Mouse (Mus musculus) forebrain, embryonic 10.5 days (tissue): ENCODE results near the gene N4bp1. TPM values are rescaled to one million over a fixed set of nuclear protein-coding genes. Genes with fewer than 3 reads are reported as not detected.

Source experiments
- DNase-seq: peaks from one replicate; pipeline ENCODE4 v3.0.0-alpha.2; 2017; ENCODE audit warnings: low spot score; ENCODE audit errors: extremely low spot score
- H3K27ac ChIP-seq: fragments of 300-500 bp; sonication (generic); 2 replicates; pipeline ENCODE4 v1.5.1; 2016; ENCODE audit warnings: mild to moderate bottlenecking
- H3K27me3 ChIP-seq: fragments of 300-500 bp; sonication (generic); 2 replicates; pipeline ENCODE4 v1.6.1; 2016; ENCODE audit warnings: mild to moderate bottlenecking; ENCODE audit not compliant: poor library complexity, severe bottlenecking
- H3K36me3 ChIP-seq: fragments of 300-500 bp; sonication (generic); replicated peaks from 2 replicates; pipeline ENCODE4 v1.6.1; 2016; ENCODE audit warnings: mild to moderate bottlenecking, moderate library complexity
- H3K4me1 ChIP-seq: fragments of 300-500 bp; sonication (generic); 2 replicates; pipeline ENCODE4 v1.6.1; 2016
- H3K4me3 ChIP-seq: fragments of 300-500 bp; sonication (generic); 2 replicates; pipeline ENCODE4 v1.5.1; 2016; ENCODE audit warnings: mild to moderate bottlenecking, moderate library complexity
- H3K9me3 ChIP-seq: fragments of 300-500 bp; sonication (generic); 2 replicates; pipeline ENCODE4 v1.6.1; 2016; ENCODE audit warnings: mild to moderate bottlenecking, moderate library complexity
- WGBS: fragments of 180-500 bp; shearing (Covaris S2); methylation state at CpG from one replicate; pipeline ENCODE4 v1.1.7; 2016; 5-methylcytosine and 5-hydroxymethylcytosine counted together
- polyA plus RNA-seq: library from polyadenylated mRNA; unstranded; fragments of >200 nt; fragmentation: Nextera tagmentation; extraction: Ambion mirVana; gene quantifications from 2 replicates; pipeline ENCODE4 v1.2.1, GENCODE M21; 2016

The N4bp1 gene
- polyA plus RNA-seq, 1 experiment from 2014 or later, result 10.6 TPM

DNA sequence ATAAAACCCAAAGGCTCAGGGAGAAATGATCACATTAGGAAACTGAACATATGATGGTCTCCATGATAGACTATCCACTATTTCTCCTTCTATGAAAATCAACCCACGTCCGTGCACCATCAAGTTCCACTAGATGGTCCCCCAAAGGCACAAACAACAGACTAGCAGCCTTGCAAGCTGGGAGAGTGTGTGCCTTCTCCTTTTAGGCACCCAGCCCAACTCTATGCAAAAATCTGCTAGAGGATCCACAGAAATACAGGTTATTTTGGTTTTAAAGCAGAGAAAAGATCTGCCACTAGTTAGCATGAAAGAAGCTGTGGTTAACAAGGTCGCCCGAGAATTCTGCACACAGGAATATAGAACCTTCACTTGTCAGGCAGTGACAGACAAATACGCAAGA lies 39.2 kb downstream of the N4bp1 start:
- DNase-seq, result no peak
- no peaks in the 10 kb centered on the region for H3K27me3 ChIP-seq
- H3K36me3 ChIP-seq, result peaks cover 97% of the 10 kb centered on the region
- no peak overlapping the region for H3K27ac ChIP-seq
- H3K4me3 ChIP-seq, result no peak overlapping the region
- 95% methylated on average over 5 of the region's 5 CpGs for WGBS
- 0 out of 2 replicates have a peak, but pooled peaks cover 7% of the 10 kb centered on the region for H3K4me1 ChIP-seq
- H3K9me3 ChIP-seq, result no peaks in the 10 kb centered on the region

GRCm38 (mm10) chr8:86844856-86845255 lies 40.2 kb downstream of the N4bp1 start:
- Histone ChIP-seq H3K36me3 (peaks cover 97% of the 10 kb centered on the region), H3K27me3 (no peaks in the 10 kb centered on the region), H3K9me3 (no peaks in the 10 kb centered on the region), H3K4me3 (no peak overlapping the region), H3K4me1 (0 out of 2 replicates have a peak, but pooled peaks cover 7% of the 10 kb centered on the region), H3K27ac (no peak overlapping the region)
- DNase-seq, result no peak
- 90% methylated on average over 6 of the region's 6 CpGs for WGBS

- peaks cover 98% of the 10 kb centered on the region for H3K36me3 ChIP-seq
- H3K9me3 ChIP-seq, result no peaks in the 10 kb centered on the region
- WGBS, result 74% methylated on average over 8 of the region's 8 CpGs
- peak; percentile 29 for DNase-seq
- no peak overlapping the region for H3K4me3 ChIP-seq
- H3K4me1 ChIP-seq, result 0 out of 2 replicates have a peak, but pooled peaks cover 7% of the 10 kb centered on the region
- H3K27ac ChIP-seq, result no peak overlapping the region
- no peaks in the 10 kb centered on the region for H3K27me3 ChIP-seq
Measured at GRCm38 (mm10) chr8:86843896-86844295, 41.2 kb downstream of the N4bp1 start.

GRCm38 (mm10) chr8:86841556-86842309 lies 43.3 kb downstream of the N4bp1 start:
- DNase-seq, result no peak
- Histone ChIP-seq H3K27me3 (no peaks in the 10 kb centered on the region), H3K4me3 (no peak overlapping the region), H3K36me3 (peaks cover 84% of the 10 kb centered on the region), H3K27ac (no peak overlapping the region), H3K9me3 (no peaks in the 10 kb centered on the region), H3K4me1 (0 out of 2 replicates have a peak, but pooled peaks cover 7% of the 10 kb centered on the region)
- 86% methylated on average over 8 of the region's 8 CpGs for WGBS

DNA sequence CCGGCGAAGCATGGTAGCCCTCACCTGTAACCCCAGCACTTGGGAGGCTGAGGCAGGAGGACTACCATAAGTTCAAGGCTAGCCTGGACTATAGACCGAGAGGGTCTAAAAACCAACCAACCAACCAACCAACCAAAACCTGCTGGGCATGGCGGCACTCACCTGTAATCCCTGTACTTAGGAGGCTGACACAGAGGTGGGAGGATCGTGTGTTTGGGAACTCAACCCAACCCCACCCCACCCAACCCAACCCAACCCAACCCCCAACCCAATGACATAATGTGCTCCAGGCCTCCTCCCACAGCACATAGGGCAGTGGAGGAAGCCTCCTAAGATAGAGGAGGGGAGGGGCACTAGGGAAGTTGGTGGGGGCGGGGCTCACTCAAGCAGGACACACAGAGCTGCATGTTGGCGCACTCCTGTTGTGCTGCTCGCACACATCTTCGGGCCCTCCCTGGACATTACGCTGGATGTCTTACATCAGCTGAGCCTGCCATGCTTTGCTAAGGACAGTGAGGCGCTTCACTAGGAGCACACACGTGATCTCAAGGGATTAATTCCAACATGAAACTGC lies 44.9 kb downstream of the N4bp1 start:
- no peak overlapping the region for H3K4me3 ChIP-seq
- DNase-seq, result no peak

DNA sequence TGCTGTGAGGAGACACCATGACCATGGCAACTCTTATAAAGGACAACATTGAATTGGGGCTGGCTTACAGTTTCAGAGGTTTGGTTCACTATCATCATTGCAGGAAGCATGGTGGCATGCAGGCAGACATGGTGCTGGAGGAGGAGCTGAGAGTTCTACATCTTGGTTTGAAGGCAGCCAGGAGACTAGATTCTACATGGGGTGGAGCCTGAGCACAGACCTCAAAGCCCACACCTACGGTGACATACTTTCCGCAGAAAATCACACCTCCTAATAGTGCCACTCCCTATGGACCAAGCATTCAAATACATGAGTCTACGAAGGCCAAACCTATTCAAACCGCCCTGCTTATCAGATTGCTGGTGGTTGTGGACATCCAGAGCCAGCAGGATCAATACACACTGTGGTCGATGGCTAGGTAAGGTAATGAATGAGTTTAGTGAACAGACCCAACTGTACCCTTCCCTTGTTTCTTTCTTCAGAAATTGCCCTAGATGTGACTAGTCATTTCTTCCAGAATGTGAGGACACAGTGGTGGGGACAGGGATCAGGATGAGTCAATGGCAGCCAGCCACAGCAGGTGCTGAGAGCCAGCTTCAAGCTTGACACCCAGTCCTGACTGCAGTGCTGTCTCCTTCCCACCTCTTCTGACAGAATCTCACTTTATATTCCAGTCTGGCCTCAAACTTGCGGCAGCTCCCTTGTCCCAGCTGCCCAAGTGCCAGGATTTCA lies 46.2 kb downstream of the N4bp1 start:
- WGBS, result 96% methylated on average over 6 of the region's 6 CpGs
- Histone ChIP-seq H3K27ac (no peak overlapping the region), H3K9me3 (no peaks in the 10 kb centered on the region), H3K4me1 (0 out of 2 replicates have a peak, but pooled peaks cover 7% of the 10 kb centered on the region), H3K27me3 (no peaks in the 10 kb centered on the region), H3K36me3 (peaks cover 57% of the 10 kb centered on the region), H3K4me3 (no peak overlapping the region)
- no peak for DNase-seq

More for the DNA sequence above, 44.9 kb downstream of the N4bp1 start:
- 97% methylated on average over 12 of the region's 12 CpGs for WGBS
- peaks cover 68% of the 10 kb centered on the region for H3K36me3 ChIP-seq
- H3K9me3 ChIP-seq, result no peaks in the 10 kb centered on the region
- H3K27ac ChIP-seq, result no peak overlapping the region
- no peaks in the 10 kb centered on the region for H3K27me3 ChIP-seq
- 0 out of 2 replicates have a peak, but pooled peaks cover 7% of the 10 kb centered on the region for H3K4me1 ChIP-seq

DNA sequence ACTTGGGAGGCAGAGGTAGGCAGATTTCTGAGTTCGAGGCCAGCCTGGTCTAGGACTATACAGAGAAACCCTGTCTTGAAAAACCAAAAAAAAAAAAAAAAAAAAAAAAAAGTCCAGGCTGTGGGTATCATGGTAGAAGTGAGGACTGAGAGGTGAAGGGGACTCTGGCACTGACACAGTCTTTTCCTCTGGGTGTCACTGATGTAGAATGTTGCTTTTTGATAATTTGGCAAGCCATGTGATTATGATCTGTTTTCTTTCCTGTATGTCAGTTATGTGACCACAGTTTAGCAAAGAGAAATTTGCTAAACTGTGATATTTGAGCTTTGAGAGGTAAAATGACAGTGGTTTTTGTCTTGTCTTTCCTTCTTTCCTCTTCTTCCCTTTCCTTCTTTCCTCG lies 47.8 kb downstream of the N4bp1 start:
- Histone ChIP-seq H3K36me3 (peaks cover 40% of the 10 kb centered on the region), H3K27ac (no peak overlapping the region), H3K4me1 (0 out of 2 replicates have a peak, but pooled peaks cover 3% of the 10 kb centered on the region), H3K9me3 (no peaks in the 10 kb centered on the region), H3K27me3 (no peaks in the 10 kb centered on the region), H3K4me3 (no peak overlapping the region)
- DNase-seq, result no peak
- 76% methylated on average over 2 of the region's 2 CpGs for WGBS

DNA sequence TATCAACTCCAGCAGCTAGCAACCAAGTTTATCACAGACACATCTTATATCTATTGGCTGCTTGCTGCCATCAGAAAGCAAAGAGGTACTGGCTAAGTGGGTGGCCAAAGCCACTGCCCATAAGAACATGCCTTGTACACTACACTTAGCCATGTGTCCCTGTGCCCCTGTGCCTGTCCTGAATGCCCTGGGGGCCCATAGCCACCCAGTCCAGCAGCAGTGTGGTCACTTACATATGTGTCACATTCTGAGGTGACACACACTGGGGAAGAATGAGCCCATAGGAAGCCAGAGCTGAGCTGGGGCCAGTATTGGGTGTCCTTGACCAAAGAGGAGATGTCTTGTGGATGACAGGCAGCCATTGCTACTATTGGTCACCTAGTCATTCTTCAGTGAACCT lies 49.2 kb downstream of the N4bp1 start:
- Histone ChIP-seq H3K36me3 (peaks cover 27% of the 10 kb centered on the region), H3K27ac (no peak overlapping the region), H3K4me3 (no peak overlapping the region), H3K9me3 (no peaks in the 10 kb centered on the region), H3K27me3 (no peaks in the 10 kb centered on the region), H3K4me1 (no peaks in the 10 kb centered on the region)
- no peak for DNase-seq

DNA sequence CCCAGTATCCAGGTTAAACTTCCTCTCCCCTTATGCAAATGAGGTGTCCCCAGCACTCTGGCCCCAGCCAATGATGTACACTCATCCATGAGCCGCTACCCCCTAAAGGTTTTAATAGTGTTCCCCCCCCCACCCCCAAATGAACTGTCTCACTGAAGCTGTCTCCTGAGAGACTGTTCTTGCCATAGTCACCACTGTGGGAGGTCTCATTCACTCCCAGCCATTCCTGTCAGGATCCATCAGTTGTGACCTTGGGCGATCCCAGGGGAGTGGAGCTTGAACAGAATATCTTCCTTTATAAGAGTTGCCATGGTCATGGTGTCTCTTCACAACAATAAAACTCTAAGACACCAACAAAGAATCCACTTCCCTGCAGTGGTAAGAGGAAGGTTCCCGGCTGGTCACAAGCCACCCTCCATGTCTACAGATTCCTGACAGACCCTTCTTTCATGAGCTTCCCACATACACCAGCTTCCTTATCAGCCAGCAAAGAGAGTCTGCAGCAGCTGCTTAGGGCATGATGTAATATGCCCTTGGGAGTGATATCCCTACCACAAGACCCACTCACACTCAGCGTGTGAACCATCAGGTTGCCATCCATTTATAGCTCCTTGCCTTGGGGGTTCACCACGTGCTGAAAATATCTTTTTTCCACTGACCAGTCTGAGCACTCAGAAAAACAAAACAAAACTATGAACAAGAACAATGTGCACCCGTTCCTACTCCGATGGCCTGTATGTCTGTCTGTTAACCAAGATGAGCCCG lies 50.4 kb downstream of the N4bp1 start:
- H3K4me1 ChIP-seq, result no peaks in the 10 kb centered on the region
- no peak for DNase-seq
- no peak overlapping the region for H3K27ac ChIP-seq
- 88% methylated on average over 8 of the region's 8 CpGs for WGBS
- no peaks in the 10 kb centered on the region for H3K27me3 ChIP-seq
- H3K36me3 ChIP-seq, result peaks cover 15% of the 10 kb centered on the region
- no peak overlapping the region for H3K4me3 ChIP-seq
- H3K9me3 ChIP-seq, result no peaks in the 10 kb centered on the region

DNA sequence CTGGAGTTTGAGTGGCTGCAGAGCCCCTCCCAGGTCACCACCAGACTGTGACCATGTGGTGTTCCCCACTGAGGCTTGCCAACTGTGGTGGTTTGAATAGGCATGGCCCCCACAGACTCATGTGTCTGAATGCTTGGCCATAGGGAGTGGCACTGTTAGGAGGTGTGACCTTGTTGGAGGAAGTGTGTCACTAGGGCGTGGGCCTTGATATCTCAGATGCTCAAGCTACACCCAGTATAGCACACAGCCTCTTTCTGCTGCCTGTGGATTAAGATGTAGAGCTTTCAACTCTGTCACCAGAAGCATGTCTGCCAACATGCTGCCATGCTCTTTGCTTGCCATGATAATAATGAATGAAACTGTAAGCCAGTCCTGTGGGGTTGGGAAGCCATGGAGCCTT lies 51.1 kb downstream of the N4bp1 start:
- no peak for DNase-seq
- no peaks in the 10 kb centered on the region for H3K4me1 ChIP-seq
- no peaks in the 10 kb centered on the region for H3K9me3 ChIP-seq
- 85% methylated on average over 1 of the region's 1 CpGs for WGBS
- H3K27me3 ChIP-seq, result no peaks in the 10 kb centered on the region
- H3K36me3 ChIP-seq, result peaks cover 7% of the 10 kb centered on the region
- H3K27ac ChIP-seq, result no peak overlapping the region
- no peak overlapping the region for H3K4me3 ChIP-seq

GRCm38 (mm10) chr8:86828925-86829324 lies 56.1 kb downstream of the N4bp1 start:
- Histone ChIP-seq H3K36me3 (no peaks in the 10 kb centered on the region), H3K4me1 (peaks cover 8% of the 10 kb centered on the region), H3K27ac (no peak overlapping the region), H3K4me3 (no peak overlapping the region), H3K9me3 (no peaks in the 10 kb centered on the region), H3K27me3 (no peaks in the 10 kb centered on the region)
- 62% methylated on average over 2 of the region's 2 CpGs for WGBS
- no peak for DNase-seq

GRCm38 (mm10) chr8:86827199-86827598 lies 57.9 kb downstream of the N4bp1 start:
- no peak for DNase-seq
- WGBS, result 91% methylated on average over 5 of the region's 5 CpGs
- H3K27ac ChIP-seq, result no peak overlapping the region
- no peak overlapping the region for H3K4me3 ChIP-seq
- no peaks in the 10 kb centered on the region for H3K36me3 ChIP-seq
- peaks cover 8% of the 10 kb centered on the region for H3K4me1 ChIP-seq
- H3K27me3 ChIP-seq, result no peaks in the 10 kb centered on the region
- no peaks in the 10 kb centered on the region for H3K9me3 ChIP-seq
